Mouse (Mus musculus): ENCODE results near the gene Gm36028.

The Gm36028 gene

DNA sequence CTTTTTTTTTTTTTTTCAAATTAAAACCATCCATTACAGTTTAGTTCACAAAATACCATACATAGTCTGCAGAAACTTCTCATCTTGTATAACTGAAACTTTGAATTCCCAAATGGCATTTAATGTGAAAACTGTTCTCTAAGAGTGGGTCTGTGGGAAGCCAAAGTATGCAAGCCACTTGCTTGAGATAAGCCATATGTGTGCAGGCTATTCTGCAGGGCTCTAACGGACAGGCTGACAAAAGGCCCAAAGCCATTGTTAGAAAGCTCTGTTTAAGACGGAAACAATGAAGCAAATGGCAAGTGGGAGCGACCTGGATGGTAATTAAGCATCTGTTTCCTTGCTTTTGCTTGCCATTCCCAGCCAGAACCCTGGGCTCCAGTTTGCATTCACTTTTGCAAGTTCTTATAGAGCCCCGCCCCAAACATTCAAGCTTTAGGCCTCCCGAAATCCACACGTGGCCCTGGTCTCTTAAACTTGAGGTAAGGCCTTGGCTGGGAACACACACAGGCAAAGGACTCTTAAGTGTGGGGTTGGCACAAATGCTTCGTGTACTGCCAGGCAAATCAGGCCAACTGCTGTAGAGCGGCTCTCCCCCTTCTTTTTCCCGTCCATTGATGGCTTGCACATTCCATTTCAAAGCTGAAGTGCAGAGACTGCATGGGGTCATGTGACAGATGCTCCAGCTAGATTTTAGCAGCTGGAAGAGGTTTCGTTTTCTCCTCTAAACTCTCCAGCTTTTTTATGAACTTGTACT, 51.9 kb downstream of the Gm36028 start:
- peak; percentile 44 for DNase-seq

DNA sequence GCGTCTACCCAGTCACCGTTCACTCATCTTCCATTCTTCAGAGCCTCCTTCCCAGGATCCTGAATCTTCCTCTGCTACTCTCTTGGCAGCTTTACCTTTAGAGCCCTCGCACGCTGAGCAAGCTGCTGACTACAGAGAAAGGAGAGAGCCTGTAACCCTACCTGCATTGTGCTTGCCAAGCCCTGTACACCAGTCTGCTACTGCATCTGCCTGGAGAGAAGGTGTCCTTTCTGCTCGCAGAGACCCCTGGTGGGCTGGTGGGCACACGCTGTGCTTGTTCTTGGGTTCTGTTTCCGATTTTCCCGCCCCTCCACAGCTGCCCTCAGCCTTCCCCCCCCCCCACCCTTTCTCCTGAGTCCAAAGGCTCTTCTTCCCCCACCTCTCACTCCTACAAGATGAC, 53.7 kb downstream of the Gm36028 start:
- no peak for DNase-seq

DNA sequence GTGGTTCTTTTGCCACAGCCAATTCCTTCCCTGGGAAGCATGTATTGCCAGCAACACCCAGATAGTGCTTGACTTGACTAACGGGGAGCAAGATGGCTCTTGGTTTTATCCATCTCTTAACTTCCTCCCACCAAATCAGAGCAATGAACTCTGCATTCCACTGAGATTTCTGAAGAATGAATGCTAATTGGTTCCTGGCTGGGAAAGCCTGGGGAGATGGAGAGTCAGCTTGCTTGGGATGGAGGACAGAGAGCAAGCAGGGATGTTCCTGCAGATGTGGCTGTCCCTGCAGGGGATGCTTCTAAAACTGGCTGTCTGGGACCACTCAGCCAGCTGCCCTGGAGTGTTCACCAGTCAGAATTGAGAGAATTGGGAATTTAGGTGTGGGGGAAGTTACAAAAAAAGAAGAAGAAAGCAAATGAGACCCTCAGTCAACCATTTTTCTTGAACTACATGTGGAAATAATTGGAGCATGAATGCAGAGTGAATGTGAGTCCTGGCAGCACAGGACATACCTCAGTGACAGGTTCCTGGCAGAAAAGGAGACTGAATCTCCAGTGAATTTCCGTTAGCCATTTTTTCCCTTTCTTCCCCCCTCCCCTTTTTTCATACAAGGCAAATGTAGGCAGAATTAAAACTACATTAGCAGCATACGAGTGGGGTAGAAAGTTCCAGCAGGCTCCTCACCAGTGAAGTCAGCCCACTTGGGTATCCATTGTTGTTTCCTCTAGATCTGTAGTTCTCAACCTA, 55.0 kb downstream of the Gm36028 start:
- DNase-seq, result no peak

DNA sequence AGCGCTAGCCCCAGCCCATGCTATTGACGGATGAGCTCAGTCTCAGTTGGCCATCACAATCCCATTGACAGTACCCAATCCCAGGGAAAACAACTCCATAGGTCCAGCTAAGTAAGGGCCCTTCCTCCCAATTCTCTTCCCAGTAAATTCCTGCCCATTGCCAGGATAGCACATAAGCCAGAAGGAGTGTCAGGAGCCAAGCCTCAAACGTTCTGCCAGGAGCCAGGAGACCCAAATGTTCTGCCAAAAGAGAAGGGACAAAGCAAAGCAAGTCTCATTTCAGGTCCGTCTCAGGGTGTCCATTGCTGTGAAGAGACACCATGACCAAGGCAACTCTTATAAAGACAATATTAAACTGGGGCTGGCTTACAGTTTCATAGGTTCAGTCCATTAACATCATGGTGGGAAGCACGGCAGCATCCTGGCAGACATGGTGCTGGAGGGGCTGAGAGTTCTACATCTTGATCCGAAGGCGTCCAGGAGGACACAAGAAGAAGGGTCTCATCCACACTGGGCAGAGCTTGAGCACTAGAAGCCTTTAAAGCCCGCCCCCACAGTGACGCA, 57.5 kb downstream of the Gm36028 start:
- no peak for DNase-seq

DNA sequence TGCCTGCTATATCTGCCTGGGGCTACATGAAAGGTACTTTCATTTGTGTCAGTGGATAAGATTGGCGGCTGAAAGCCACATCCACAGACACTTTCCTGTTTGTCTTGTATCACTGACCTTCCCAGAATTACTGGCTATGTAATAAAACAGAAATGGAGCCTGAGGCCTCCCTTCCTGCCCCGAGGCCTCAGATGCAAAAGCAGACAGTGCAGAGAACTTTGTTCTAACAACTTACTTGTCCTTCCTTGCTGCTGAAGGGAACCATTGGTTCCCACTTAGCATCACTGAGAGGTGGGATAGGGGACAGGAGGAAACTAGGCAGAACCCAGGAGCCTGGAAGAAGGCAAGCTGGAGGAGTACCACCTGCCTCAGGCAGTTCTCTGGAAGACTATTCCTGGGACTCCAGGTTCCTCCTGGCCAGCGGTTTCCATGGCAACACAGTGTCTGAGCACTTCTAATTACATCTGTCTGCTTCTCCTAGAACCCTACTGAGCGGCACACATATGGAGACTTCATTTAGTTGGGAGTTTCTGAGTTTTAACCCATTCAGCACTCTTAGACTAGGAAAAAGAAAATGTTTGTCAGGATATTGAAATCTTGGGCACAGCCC, 58.2 kb downstream of the Gm36028 start:
- peak; percentile 74 for DNase-seq

DNA sequence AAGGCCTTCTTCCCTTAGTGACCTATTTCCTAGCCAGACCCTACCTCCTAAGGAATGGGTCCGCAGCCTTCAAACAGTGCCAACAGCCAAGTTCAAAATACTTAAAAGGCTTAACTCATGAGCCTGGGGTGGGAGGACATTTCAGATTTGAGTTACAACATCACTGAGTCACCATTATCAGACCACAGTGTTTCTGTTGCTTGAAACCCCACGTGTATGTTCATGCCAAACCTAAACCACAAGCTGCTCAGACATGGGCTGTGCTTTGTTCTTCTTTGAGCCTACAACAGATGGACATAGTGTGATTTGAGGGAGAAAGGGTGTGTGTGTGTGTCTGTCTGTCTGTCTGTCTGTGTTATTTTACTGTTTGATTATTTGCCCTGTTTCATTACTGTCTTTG, 59.8 kb downstream of the Gm36028 start:
- DNase-seq, result no peak

All from embryo, embryonic 11 days (tissue).